8 mouse cellular contexts compared by ENCODE assay signal in the genomic region with DNA sequence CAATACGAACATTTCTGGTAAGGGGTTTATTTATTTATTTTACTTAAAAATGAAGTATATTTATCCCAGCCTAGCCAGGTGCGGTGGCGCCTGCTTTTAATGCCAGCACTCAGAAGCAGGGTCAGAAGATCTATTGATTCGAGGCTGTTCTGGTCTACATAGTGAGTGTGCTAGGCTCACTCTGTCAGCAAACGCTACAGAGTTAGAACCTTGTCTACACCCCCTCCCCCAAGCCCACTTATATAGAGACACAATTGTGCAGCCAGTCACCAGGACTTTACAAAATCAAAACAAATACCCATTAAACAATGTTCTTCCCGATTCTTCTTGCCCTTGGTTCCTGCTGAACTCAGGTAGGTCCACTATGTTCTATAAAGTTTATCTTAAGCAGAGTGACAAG. TPM values are rescaled to one million over a fixed set of nuclear protein-coding genes. Genes with fewer than 3 reads are reported as not detected.
DNase-seq lines count a peak whose midpoint lies in the region; ATAC-seq lines count a peak whose summit lies in the region.

No protein-coding gene starts in this region.

- intact Hi-C loops in heart, postnatal 25 days (cut with DNase I): no loop called here

- H3K27me3 ChIP-seq in heart, embryonic 13.5 days (replicated peaks): no peaks in the 10 kb centered on the region
- H3K27me3 ChIP-seq in forebrain, embryonic 16.5 days (replicated peaks; ENCODE audit: control insufficient read depth, insufficient read depth, low read length): no peaks in the 10 kb centered on the region
- no peaks in the 10 kb centered on the region for H3K27me3 ChIP-seq in liver, embryonic 16.5 days (ENCODE audit: control insufficient read depth, insufficient read depth, low read depth, low read length)

- peak overlapping the region; percentile 75 for H3K4me2 ChIP-seq in heart, embryonic 13.5 days
- peak overlapping the region; percentile 68 for H3K4me2 ChIP-seq in forebrain, embryonic 16.5 days (ENCODE audit: low read length)
- peak overlapping the region; percentile 99 for H3K4me2 ChIP-seq in liver, embryonic 16.5 days (ENCODE audit: low read depth, low read length)

- peak overlapping the region; percentile 87 for H3K9ac ChIP-seq in heart, embryonic 13.5 days
- H3K9ac ChIP-seq in forebrain, embryonic 16.5 days (replicated peaks; ENCODE audit: low read depth, low read length): no peak overlapping the region
- H3K9ac ChIP-seq in liver, embryonic 16.5 days (ENCODE audit: low read depth, low read length): peak overlapping the region; percentile 85

- H3K36me3 ChIP-seq in heart, embryonic 13.5 days: no peaks in the 10 kb centered on the region
- H3K36me3 ChIP-seq in forebrain, embryonic 16.5 days (ENCODE audit: control insufficient read depth, insufficient read depth): no peaks in the 10 kb centered on the region
- no peaks in the 10 kb centered on the region for H3K36me3 ChIP-seq in liver, embryonic 16.5 days (ENCODE audit: control insufficient read depth, insufficient read depth)

- H3K27ac ChIP-seq in heart, embryonic 13.5 days (replicated peaks): peak overlapping the region; percentile 95
- H3K27ac ChIP-seq in forebrain, embryonic 16.5 days (ENCODE audit: low read length): no peak overlapping the region
- peak overlapping the region; percentile 90 for H3K27ac ChIP-seq in liver, embryonic 16.5 days (ENCODE audit: low read length)

- DNase-seq in heart, postnatal 25 days (ENCODE audit: low spot score): no peak
- DNase-seq in adipocyte (ENCODE audit: low spot score): peak; percentile 29
- no peak for DNase-seq in Muller cell, postnatal 12 days (ENCODE audit: inconsistent ontology term)
- no peak for DNase-seq in adrenal gland, adult 8-10 months
- DNase-seq in layer of hippocampus, adult 9-10 months (ENCODE audit: low spot score): no peak

- H3K4me3 ChIP-seq in heart, embryonic 13.5 days: peak overlapping the region; percentile 81
- peak overlapping the region; percentile 76 for H3K4me3 ChIP-seq in forebrain, embryonic 16.5 days (replicated peaks; ENCODE audit: low read length)
- H3K4me3 ChIP-seq in liver, embryonic 16.5 days (ENCODE audit: low read depth, low read length): peak overlapping the region; percentile 84

- no peaks in the 10 kb centered on the region for H3K9me3 ChIP-seq in heart, embryonic 13.5 days
- no peaks in the 10 kb centered on the region for H3K9me3 ChIP-seq in forebrain, embryonic 16.5 days (ENCODE audit: control insufficient read depth, low read length)
- no peaks in the 10 kb centered on the region for H3K9me3 ChIP-seq in liver, embryonic 16.5 days (replicated peaks; ENCODE audit: control insufficient read depth, low read length)

- WGBS in heart, embryonic 13.5 days: 20% methylated on average over 6 of the region's 6 CpGs
- WGBS in forebrain, embryonic 16.5 days: 18% methylated on average over 6 of the region's 6 CpGs
- 28% methylated on average over 6 of the region's 6 CpGs for WGBS in liver, embryonic 16.5 days (ENCODE audit: insufficient replicate concordance)

- no peak for ATAC-seq in heart, embryonic 13.5 days (ENCODE audit: extremely low read depth, insufficient number of reproducible peaks, low FRiP score, low TSS enrichment)
- ATAC-seq in forebrain, embryonic 16.5 days: no peak
- no peak for ATAC-seq in liver, embryonic 16.5 days (ENCODE audit: low read depth)

- H3K4me1 ChIP-seq in heart, embryonic 13.5 days: peaks cover 19% of the 10 kb centered on the region
- H3K4me1 ChIP-seq in forebrain, embryonic 16.5 days (replicated peaks; ENCODE audit: control insufficient read depth, insufficient read depth, low read length): peaks cover 7% of the 10 kb centered on the region
- peaks cover 14% of the 10 kb centered on the region for H3K4me1 ChIP-seq in liver, embryonic 16.5 days (ENCODE audit: control insufficient read depth, low read depth, low read length)

RNA-seq across cellular contexts. Expression of gene Hsdl2, which starts 0.8 kb away (rescaled TPM):
- polyA plus RNA-seq in heart, embryonic 13.5 days (2015; fragmentation: Nextera tagmentation; extraction: Ambion mirVana): 38.1 and 39.8 TPM in 2 replicates
- 100 to 1,000 TPM; 221 to 227 TPM for total RNA-seq in heart, postnatal 25 days (2021)
- 19.5 and 23.1 TPM in 2 replicates for polyA plus RNA-seq in forebrain, embryonic 16.5 days (2015; fragmentation: Nextera tagmentation; extraction: Ambion mirVana)
- polyA plus RNA-seq in liver, embryonic 16.5 days (2015; fragmentation: Nextera tagmentation; extraction: Ambion mirVana): 20.9 and 21.3 TPM in 2 replicates
- 10 to 100 TPM; 63.8 to 85.7 (median 71.5) TPM for total RNA-seq in adrenal gland, adult 8-10 months (2022)

RNA-seq across cellular contexts. Expression of gene Ptbp3, which starts 33.0 kb away (rescaled TPM):
- 27.1 and 31.0 TPM in 2 replicates for polyA plus RNA-seq in heart, embryonic 13.5 days (2015; fragmentation: Nextera tagmentation; extraction: Ambion mirVana)
- total RNA-seq in heart, postnatal 25 days (2021): 10 to 100 TPM; 29.6 to 37.0 TPM
- 15.9 and 17.1 TPM in 2 replicates for polyA plus RNA-seq in forebrain, embryonic 16.5 days (2015; fragmentation: Nextera tagmentation; extraction: Ambion mirVana)
- 52.4 and 54.2 TPM in 2 replicates for polyA plus RNA-seq in liver, embryonic 16.5 days (2015; fragmentation: Nextera tagmentation; extraction: Ambion mirVana)
- 100 to 1,000 TPM in 3 of 4 experiments, 10 to 100 TPM in 1; 89.8 to 110 (median 102) TPM for total RNA-seq in adrenal gland, adult 8-10 months (2022)

RNA-seq across cellular contexts. Expression of gene E130308A19Rik, which starts 43.8 kb away (rescaled TPM):
- 20.5 and 23.9 TPM in 2 replicates for polyA plus RNA-seq in heart, embryonic 13.5 days (2015; fragmentation: Nextera tagmentation; extraction: Ambion mirVana)
- 1 to 10 TPM; 7.1 to 7.5 TPM for total RNA-seq in heart, postnatal 25 days (2021)
- polyA plus RNA-seq in forebrain, embryonic 16.5 days (2015; fragmentation: Nextera tagmentation; extraction: Ambion mirVana): 24.6 and 29.8 TPM in 2 replicates
- polyA plus RNA-seq in liver, embryonic 16.5 days (2015; fragmentation: Nextera tagmentation; extraction: Ambion mirVana): 8.1 and 8.3 TPM in 2 replicates
- 10 to 100 TPM; 15.8 to 21.1 (median 18.8) TPM for total RNA-seq in adrenal gland, adult 8-10 months (2022)
